Mouse (Mus musculus): Measurements from ENCODE around the gene Rimbp2. TPM values are rescaled to one million over a fixed set of nuclear protein-coding genes. Genes with fewer than 3 reads are reported as not detected.
A peak's percentile ranks its signal among the peaks of the same experiment; 100 is the strongest.
"Not testable (repeated sequence)": the region's sequence is repeated elsewhere in the genome, so short reads cannot be mapped to it uniquely, and the experiment has no call there.

The Rimbp2 gene
- 100 to 1,000 TPM; 111 to 114 TPM for total RNA-seq (2021)

DNA sequence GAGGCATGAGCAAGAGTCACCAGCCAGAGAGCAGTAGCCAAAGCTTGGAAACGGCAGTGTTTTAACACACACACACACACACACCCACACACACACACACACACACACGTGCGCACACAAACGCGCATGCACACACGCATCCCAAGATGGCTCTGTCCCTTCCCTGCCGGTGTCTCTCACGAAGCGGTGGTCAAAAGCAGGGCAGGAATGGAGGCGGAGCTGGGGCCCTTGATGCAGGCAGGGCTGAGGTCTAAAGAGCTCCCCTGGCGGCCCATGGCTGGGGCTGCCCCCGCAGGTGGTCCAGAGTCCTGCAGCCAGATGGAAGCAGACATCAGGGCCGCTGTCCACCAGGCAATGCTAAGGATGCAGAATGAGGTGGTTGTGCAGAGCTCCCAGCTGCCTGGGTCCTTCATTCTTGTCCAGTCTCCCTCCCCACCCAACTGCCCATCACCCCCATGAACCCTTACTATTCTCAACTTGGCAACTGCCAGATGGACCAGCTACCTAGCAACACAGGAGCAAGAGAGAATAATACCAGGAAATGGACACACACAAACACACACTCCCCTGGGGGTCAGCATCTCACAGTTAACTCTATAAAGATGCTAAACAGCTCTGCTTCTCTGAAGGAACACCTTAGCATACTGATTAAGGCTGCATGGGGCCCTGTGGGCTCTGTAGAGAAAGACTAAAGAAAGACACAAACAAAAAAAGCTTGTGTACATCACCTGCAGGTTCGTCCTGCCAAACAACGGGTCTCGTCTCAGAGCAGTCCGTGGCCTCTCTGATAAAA is at the start of gene Rimbp2:
Gene Rimbp2 (minus strand): TSS at position 209 of the 793 bp plus-strand sequence.
- DNase-seq (ENCODE audit: extremely low spot score in 1 of 2, low spot score in 2 of 2) = peak; percentile 75 to 78
- intact Hi-C loops (cut with DNase I) = loop anchor here (5.0 kb wide), 1 partner anchor 141 kb away; no protein-coding TSS in a partner anchor

DNA sequence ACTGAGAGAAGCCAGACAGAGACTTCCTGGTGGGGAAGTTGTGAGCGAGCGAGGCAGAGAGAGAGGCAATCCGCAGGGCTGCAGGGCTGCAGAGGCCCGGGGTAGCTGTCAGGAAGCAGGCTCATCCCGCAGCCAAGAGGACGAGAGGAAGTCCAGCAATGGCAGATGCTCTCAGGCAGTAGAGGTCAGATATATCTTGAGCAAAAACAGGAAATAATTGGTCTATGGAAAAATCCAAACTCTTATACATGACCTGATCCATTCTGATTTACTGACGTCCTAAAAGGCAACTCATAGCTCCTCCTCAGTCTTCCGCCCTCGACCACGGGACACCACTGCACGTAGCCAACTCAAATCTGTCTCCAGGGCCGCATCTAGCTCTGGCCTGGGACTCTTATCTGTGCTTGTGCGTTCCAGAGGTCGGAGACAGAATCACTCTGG is 49.3 kb upstream of the Rimbp2 start:
- intact Hi-C loops (cut with DNase I) = no loop called here
- peak in 1 of 2 experiments; percentile 55 for DNase-seq (ENCODE audit: extremely low spot score in 1 of 2, low spot score in 2 of 2)

DNA sequence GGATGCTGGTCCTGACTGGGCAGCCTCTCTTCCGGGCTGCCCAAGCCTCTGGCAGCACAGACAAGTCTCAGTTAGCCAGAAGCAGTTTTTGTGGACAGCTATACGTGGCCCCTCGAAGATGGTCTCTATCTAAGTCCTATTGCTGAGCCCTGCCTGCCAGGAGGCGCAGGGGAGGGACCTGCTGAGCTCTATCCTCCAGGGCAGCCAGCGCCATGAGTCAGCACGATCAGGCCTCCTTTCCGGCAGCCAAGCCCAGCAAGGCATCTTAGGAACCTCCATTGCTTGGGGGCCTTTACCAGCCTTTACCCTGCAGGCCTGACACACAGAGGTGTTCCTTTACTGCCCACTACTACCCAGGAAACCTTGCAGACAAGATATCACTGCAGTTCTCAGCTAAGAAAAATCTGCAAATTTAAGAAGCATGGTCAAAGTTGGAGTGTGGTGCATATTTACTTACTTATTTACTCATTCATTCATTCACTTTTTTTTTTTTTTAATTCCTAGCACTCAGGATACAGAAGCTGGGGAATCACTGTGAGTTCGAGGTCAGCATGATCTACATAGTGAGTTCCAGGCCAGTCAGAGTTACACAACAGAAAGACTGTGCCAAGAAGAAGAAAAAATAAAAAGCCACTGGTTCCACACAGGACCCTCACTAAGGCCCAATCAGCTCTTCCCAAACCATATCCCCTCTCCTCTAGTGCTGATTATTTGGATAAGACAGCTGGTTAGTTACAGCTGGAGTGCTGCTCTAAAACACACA is 47.6 kb upstream of the Rimbp2 start:
- DNase-seq (ENCODE audit: extremely low spot score in 1 of 2, low spot score in 2 of 2) = no peak
- intact Hi-C loops (cut with DNase I) = no loop called here

DNA sequence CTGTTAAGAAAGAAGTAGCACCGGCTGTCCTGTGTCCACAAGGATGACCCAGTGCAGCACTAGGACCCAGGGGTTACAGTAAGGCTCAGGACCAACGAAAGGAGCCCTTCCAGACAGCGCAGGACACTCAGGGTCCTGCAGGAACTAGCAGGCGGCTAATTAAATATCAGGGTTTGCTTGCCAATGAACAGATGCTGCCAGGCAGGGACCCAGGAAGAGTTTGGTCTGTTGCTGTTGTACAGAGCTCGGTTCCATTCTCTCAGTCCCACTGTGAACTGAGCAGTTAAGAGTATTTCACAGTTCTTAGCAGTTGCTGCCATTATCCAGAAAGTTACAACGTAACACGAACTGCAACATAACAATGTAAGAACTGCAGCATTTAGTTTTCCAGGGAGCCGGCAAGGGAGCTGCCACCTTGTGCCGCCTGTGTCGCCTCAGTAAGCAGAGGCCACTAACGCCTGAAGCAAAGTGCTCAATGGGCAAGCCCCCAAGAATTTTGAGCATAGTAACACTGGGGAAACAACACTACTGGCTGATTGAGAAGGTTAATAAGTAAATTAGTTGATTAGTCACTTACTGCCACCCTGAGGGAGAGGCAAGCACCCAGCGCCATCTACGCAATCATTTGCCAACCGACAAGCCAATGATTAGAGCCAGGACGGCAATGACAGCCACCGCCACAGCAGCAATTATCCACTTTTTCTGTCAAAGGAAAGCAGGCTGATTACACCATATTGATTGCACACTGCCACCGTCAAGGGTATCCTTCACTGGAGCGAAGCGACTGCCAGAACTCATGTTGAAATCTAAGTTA is 34.1 kb upstream of the Rimbp2 start:
- intact Hi-C loops (cut with DNase I) = no loop called here

DNA sequence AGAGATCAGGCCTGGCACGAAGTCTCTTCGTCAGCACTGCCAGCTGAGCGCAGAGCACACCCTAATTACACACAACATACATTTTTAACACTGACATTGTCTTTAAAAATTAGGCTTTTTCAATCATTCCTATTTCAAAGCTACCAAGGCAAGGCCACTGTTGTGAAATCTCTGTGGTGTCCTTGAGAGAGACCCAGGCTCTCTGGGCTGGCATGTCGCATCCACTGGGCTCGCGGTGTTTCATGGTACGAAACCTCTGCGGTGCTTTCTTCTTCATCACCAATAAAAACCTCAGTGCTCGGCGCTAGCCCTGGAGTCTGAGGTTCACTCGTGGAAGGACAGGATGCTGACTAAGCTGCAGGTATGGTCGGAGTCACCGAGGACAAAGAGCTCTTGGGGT is 32.7 kb upstream of the Rimbp2 start:
- intact Hi-C loops (cut with DNase I) = no loop called here
- no peak for DNase-seq (ENCODE audit: extremely low spot score in 1 of 2, low spot score in 2 of 2)

More for the DNA sequence above, 34.1 kb upstream of the Rimbp2 start:
- DNase-seq (ENCODE audit: extremely low spot score in 1 of 2, low spot score in 2 of 2) = peak in 1 of 2 experiments; percentile 8

DNA sequence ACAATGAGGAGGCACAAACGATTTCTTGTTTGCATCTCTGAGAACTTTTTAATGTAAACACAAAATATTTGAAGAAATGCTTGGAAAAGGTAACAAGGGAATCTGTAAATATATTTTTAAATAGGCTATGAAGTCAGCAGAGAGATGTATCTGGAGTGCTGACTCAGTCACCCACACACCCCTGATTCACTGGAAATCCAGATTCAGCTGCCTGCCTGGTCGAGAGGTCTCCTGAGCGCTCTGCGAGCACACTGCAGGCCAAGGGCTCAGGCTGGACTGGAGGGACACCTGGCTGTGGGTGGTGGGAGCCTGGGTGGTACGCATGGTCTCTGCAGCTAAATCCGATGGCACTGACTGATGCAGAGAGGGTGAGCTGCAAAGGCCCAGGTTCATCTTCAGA is 31.2 kb upstream of the Rimbp2 start:
- intact Hi-C loops (cut with DNase I) = no loop called here
- no peak for DNase-seq (ENCODE audit: extremely low spot score in 1 of 2, low spot score in 2 of 2)

DNA sequence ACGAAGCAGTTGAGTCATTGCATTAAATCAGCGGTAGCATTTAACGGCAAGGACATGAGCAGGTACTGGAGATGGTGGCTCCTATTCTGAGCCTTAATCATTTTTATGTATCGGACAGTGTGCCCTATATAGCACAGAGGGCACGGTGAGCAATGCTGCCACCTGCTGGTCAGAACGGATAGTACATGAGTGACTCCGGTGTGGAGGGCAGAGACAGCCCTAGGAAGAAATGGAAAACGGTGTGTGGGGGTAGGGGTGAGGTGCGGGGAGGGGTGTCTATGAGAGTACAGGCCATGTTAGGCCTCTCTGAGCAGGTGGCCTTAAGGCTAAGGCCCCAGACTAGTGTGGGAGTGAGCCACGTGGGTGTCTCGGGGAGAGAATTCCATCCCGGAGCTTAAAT is 28.3 kb upstream of the Rimbp2 start:
- peak in 1 of 2 experiments; percentile 57 for DNase-seq (ENCODE audit: extremely low spot score in 1 of 2, low spot score in 2 of 2)
- intact Hi-C loops (cut with DNase I) = no loop called here

DNA sequence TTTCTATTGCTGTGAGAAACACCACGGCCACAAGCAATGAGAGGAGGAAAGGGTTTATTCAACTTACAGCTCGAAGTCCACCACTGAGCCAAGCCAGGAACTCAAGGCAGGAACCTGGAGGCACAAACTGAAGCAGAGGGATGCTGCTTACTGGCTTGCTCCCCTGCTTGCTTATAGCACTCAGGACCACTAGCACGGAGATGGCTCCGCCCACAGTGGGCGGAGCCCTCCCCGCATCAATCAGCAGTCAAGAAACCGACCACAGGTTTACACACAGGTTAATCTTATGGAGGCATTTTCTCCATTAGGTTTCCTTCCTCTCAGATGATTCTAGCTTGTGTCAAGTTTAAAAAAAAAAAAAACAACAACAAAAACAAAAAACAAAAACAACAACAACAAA is 27.6 kb upstream of the Rimbp2 start:
- DNase-seq (ENCODE audit: extremely low spot score in 1 of 2, low spot score in 2 of 2) = no peak
- intact Hi-C loops (cut with DNase I) = no loop called here

DNA sequence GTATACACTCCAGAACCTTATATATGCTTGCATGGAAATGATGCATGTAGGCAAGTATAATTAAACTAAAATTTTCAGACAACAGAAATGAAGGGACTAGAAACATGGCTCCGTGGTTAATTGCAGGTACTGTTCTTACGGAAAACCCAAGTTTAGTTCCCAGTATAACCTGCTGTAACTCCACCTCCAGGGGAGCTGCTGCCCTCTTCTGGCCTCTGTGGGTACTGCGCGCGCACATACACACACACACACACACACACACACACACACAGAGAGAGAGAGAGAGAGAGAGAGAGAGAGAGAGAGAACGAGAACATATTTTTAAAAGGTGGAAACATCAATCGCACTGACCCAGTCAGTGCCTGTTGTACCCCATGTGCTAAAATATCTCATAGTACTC is 25.7 kb upstream of the Rimbp2 start:
- intact Hi-C loops (cut with DNase I) = loop anchor here (10.0 kb wide), 1 partner anchor 454 kb away; no protein-coding TSS in a partner anchor
- no peak for DNase-seq (ENCODE audit: extremely low spot score in 1 of 2, low spot score in 2 of 2)

DNA sequence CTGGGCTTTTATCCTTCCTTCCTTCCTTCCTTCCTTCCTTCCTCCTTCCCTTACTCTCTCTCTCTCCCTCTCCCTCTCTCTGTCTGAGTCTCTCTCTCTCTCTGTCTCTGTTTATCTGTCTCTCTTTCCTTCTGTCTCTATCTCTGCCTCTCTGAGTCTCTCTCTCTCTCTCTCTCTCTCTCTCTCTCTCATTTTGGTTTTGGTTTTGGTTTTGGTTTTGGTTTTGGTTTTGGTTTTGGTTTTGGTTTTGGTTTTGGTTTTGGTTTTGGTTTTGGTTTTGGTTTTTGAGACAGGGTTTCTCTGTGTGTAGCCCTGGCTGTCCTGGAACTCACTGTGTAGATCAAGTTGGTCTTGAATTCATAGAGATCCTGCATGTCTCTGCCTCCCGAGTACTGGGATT is 24.2 kb upstream of the Rimbp2 start:
- not testable (repeated sequence) for DNase-seq (ENCODE audit: extremely low spot score in 1 of 2, low spot score in 2 of 2)
- intact Hi-C loops (cut with DNase I) = loop anchor here (10.0 kb wide), 1 partner anchor 453 kb away; no protein-coding TSS in a partner anchor

DNA sequence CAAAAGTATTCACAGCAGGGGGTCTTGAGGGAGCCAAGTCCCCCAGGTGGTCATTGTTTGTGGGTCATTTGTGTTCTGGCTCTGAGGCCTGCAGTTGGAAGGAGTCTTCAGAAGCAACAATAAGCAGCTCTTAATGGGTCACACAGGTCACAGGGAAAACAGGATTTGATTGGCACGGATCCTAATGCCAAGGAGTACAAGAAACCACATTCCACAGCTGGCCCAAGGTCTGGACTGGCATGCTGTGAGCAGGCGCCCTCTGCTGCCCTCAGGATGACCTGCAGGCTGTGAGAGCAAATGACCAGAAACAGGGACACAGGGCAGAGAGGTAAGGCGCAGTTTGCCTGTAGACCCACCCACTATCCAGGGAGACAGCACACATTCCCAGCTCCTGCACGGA is 23.0 kb upstream of the Rimbp2 start:
- peak in 1 of 2 experiments; percentile 52 for DNase-seq (ENCODE audit: extremely low spot score in 1 of 2, low spot score in 2 of 2)
- intact Hi-C loops (cut with DNase I) = loop anchor here (10.0 kb wide), 1 partner anchor 451 kb away; no protein-coding TSS in a partner anchor

DNA sequence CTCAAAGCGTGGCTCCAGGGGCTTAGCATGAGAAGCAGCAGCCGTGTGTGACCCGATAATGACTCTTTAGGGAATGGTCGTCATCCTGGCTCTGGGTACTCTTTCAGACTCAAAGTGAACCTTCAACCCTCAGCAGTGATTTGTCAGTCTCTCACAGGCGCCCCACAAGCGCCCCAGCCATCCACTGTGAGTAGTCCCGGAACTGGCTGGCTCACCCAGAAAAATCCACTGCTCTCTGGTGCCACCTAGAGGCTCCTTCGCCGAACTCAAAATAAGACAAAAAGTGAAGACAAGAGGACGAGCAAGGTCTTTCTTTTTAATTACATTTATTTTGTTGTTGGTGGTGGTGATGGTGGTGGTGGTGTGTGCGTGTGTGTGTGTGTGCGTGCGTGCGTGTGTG is 18.0 kb upstream of the Rimbp2 start:
- peak; percentile 70 to 75 for DNase-seq (ENCODE audit: extremely low spot score in 1 of 2, low spot score in 2 of 2)
- intact Hi-C loops (cut with DNase I) = loop anchor here (5.0 to 10.0 kb wide), 3 partner anchors 159 to 446 kb away; no protein-coding TSS in a partner anchor

DNA sequence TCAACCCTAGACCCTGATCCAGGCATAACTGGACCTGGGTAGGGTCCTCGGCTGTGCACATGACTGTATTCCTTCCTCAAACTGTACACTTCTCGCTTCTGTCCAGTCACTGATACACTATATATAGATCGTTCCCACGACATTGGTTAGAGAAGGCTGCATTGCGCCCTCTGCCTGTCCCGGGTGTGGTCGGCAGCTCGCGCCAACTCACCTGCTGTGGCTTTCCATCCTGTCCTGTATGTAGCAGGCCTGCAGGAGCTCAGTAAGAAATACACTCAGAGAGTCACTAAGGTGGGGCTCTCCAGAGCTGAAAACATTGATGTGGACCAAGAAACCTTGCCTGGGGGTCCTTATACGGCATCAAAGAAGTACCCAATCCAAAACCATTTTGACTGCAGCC is 17.6 kb upstream of the Rimbp2 start:
- DNase-seq (ENCODE audit: extremely low spot score in 1 of 2, low spot score in 2 of 2) = no peak
- intact Hi-C loops (cut with DNase I) = loop anchor here (5.0 to 10.0 kb wide), 3 partner anchors 159 to 446 kb away; no protein-coding TSS in a partner anchor

DNA sequence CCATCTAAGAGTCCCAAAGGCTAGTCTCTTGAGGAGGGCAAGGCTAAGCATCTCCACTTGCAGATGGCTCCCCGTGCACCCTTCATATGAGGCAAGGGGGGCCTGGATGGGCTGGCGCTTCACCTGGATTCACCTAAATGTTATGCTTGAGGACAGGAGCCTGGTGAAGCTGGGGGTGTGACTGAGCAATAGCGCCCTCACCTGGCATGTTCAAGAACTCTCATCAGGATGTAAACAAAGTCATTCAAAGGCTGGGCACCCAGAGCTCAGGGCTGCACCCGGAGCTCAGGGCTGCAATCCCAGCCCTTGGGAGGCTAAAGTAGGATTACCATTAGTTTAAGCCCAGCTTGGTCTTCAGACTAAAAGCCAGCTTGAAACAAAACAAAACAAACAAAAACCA is 11.1 kb upstream of the Rimbp2 start:
- DNase-seq (ENCODE audit: extremely low spot score in 1 of 2, low spot score in 2 of 2) = no peak
- intact Hi-C loops (cut with DNase I) = no loop called here

DNA sequence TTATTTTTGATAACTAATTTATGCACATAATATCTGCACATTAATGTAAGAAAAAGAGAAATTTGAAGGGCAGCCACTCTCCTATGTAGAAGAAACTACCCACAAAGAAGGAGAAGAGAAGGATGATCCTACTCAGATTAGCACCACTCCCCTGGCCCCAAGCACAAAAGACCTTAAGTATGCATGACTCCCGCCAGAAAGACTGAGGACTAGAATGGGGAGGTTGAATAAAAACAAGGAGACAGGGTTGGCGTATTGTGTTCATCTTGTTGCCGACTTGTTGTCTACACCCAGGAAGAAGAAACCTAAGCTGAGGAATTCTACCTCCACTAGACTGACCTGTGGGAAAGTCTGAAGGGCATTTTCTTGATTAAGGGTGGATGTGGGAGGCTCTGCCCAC is 5.6 kb upstream of the Rimbp2 start:
- no peak for DNase-seq (ENCODE audit: extremely low spot score in 1 of 2, low spot score in 2 of 2)

DNA sequence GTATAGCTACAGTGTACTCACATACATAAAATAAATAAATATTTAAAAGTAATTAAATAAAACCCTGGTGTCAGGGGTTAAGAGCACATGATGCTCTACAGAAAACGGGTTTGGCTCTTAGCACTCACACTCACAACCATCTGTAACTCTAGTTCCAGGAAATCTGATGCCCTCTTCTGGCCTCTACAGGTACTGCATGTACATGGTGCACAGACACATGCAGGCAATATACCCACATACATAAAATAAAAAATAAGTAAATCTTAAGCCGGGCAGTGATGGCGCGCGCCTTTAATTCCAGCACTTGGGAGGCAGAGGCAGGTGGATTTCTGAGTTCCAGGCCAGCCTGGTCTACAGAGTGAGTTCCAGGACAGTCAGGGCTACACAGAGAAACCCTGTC is 1.1 kb upstream of the Rimbp2 start:
- intact Hi-C loops (cut with DNase I) = loop anchor here (5.0 kb wide), 1 partner anchor 142 kb away; no protein-coding TSS in a partner anchor
- DNase-seq (ENCODE audit: extremely low spot score in 1 of 2, low spot score in 2 of 2) = peak in 1 of 2 experiments; percentile 46

More for the DNA sequence above, 5.6 kb upstream of the Rimbp2 start:
- intact Hi-C loops (cut with DNase I) = no loop called here

DNA sequence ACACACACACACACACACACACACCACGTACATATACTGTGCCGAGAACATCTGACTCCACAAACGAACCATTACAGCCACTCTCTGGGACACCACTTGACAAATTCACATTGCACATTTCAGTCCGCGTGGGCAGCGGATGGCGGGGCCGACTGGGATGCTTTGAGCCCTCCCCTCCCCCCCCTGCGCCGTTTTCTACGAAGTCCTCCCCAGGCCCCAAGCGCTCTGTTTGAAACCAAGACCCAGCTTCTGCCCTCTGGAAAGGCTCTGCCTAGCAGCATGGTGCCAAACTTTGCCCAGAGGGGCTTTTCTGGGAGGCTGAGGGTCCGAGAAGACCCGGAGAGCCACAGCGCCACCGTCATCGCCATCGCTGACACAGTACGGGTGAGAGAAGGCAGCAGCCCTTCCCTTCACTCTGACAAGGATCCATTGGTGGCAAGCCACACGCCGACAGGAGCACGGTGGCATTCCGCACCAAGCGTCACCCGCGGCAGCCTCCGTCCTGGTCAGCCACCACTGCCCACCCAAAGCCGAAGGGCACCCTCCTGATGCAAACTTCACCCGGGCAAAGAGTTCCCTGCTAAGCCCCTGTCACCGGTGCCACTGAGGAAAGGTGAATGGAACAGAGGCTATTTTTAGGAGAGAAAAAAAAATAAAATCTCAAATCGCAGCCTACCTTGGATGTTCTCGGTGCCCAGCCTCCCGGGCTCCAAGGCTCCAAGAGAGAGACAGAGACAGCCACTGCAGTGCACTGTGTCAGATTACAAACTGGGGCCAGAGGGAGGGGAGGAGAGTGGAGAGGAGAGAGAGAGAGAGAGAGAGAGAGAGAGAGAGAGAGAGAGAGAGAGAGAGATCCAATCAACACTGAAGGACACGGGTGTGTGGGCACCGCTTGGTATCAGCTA is 743 bp downstream of the Rimbp2 start:
- intact Hi-C loops (cut with DNase I) = loop anchor here (5.0 kb wide), 1 partner anchor 140 kb away; no protein-coding TSS in a partner anchor
- peak; percentile 36 to 61 for DNase-seq (ENCODE audit: extremely low spot score in 1 of 2, low spot score in 2 of 2)

DNA sequence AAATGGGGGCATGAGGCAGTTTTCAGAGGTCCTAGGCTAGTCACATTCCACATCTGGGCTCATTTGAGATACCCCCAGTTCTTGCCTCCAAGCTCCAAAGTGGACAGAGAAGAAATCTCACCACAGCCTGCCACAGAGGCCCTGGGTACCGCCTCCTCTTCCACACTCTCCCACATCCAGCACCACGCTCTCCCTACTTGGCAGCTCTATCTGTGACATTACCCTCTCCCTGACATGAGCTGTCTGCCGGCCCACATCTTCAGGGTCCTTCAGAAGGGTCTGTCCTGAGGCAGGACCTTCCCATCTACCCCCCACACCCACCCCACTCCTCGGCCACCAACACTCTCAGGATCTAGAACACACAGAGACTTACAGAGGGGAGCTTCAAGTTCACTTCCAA is 1.8 kb downstream of the Rimbp2 start:
- intact Hi-C loops (cut with DNase I) = loop anchor here (5.0 kb wide), 1 partner anchor 139 kb away; no protein-coding TSS in a partner anchor
- no peak for DNase-seq (ENCODE audit: extremely low spot score in 1 of 2, low spot score in 2 of 2)

Data from left cerebral cortex, postnatal 10 days (tissue).